Mouse (Mus musculus): ENCODE results near the gene Teddm1b. TPM values are rescaled to one million over a fixed set of nuclear protein-coding genes. Genes with fewer than 3 reads are reported as not detected.

Teddm1b gene
- polyA plus RNA-seq, 1 experiment from 2014 or later = 0.33 TPM

Small RNAs within 50 kb of the gene (microRNA-seq; reads per million reads assigned to microRNA genes)
- gene Mir8114 = 19.2 reads per million, percentile 29 among the genes with 10 or more reads in this experiment

Other genes with a start within 250 kb of the Teddm1b start
- 16.9 and 17.0 TPM in 2 replicates for gene Rgs8, start 221.3 kb upstream of the Teddm1b start, polyA plus RNA-seq (2016; fragmentation: Nextera tagmentation; extraction: Ambion mirVana)
- gene Rgs16, start 134.0 kb upstream of the Teddm1b start, polyA plus RNA-seq (2016; fragmentation: Nextera tagmentation; extraction: Ambion mirVana) = 42.6 TPM in 2 replicates
- gene Rnasel, start 124.9 kb upstream of the Teddm1b start, polyA plus RNA-seq (2016; fragmentation: Nextera tagmentation; extraction: Ambion mirVana) = 35.6 and 37.8 TPM in 2 replicates
- gene Rgsl1, start 30.2 kb upstream of the Teddm1b start, polyA plus RNA-seq (2016; fragmentation: Nextera tagmentation; extraction: Ambion mirVana) = 0.11 TPM in 1 of 2 replicates, not detected in the other
- not detected in 2 replicates for gene Teddm1a, start 17.4 kb downstream of the Teddm1b start, polyA plus RNA-seq (2016; fragmentation: Nextera tagmentation; extraction: Ambion mirVana)
- 124 and 133 TPM in 2 replicates for gene Glul, start 25.6 kb downstream of the Teddm1b start, polyA plus RNA-seq (2016; fragmentation: Nextera tagmentation; extraction: Ambion mirVana)
- 0.54 and 0.66 TPM in 2 replicates for gene Teddm2, start 25.9 kb downstream of the Teddm1b start, polyA plus RNA-seq (2016; fragmentation: Nextera tagmentation; extraction: Ambion mirVana)